Mouse (Mus musculus): Measurements from ENCODE around the gene Olfr51.
"Not testable (repeated sequence)": the region's sequence is repeated elsewhere in the genome, so short reads cannot be mapped to it uniquely, and the experiment has no call there.

Olfr51 gene

DNA sequence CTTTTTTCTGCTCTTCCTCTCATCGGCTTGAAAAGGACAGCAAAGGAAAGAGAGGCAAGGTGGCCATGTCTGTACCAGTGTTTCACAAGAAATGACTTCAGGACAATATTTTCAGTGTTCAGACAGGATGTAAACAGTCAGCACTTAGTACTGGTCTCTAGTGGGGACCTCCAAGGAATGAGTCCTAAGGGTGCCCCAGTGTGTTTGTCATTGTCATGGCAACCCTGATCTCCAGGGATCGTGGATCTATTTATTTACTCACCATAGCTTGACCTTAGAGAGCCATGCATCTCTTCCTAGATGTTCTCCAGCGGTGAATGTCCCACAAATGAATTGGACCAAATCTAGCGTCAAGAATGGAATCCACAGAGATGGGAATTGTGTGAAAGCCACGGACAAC lies at the start of gene Olfr51:
Gene Olfr51, plus strand, starts transcription at position 301 of the 400 bp plus-strand sequence.
- DNase-seq: no peak

DNA sequence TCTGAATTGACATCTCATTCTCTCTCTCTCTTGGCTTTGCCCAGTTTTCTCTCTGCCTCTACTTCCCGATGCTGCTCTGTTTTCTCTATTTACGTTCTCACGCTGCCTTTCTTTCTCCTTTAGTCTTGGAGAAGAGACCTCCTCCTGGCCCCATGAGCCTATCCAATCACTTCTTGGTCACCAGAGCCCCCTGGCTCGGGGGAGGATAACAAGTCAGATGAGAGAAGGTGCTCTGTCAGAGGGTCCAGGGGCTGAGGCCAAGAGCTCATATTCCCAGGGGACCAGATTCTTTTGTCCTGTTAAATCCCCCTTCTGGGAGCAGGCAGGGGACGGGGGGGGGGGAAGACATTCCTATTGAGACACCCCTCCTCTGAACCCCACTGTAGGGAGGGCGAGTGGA lies 49.7 kb upstream of the Olfr51 start, which contains the start of gene Prop1:
Gene Prop1, minus strand, starts transcription at position 101 of the 400 bp plus-strand sequence.
- no peak for DNase-seq

DNA sequence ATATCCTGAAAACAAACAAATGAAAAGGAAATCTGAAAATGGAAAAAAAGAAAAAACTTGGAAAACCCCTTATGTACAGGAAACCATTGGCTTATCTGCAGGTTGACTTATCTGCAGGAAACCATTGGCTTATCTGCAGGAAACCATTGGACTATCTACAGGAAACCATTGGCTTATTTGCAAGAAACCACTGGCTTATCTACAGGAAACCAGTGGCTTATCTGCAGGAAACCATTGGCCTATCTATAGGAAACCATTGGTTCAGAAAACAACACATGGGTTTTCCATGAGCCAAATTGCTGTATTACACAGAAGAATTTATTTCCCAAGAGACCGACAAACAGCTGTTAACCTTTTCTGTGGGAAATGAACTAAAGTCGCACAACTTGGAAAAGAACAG lies 38.5 kb upstream of the Olfr51 start:
- no peak for DNase-seq

DNA sequence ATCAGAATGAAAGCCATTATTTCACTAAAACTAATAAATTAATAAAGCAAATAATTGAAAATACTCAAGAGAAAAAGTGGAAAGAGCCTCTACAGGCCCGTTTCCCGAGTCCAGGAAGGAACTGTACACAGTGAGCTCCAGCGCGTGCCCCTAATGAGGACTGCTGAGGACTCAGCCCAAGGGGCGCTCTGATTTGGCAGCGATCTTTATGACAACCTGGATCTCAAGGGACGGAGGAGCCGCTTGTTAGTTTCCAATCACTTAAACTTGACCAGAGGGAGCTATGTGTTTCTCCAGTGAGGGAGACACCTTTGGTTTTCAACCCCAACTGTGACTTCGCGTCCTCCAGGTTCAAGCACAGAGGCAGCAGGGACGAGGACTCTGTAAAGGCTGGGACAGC lies 37.2 kb upstream of the Olfr51 start, which contains the start of gene Olfr1378:
Gene Olfr1378, plus strand, starts transcription at position 301 of the 400 bp plus-strand sequence.
- no peak for DNase-seq

DNA sequence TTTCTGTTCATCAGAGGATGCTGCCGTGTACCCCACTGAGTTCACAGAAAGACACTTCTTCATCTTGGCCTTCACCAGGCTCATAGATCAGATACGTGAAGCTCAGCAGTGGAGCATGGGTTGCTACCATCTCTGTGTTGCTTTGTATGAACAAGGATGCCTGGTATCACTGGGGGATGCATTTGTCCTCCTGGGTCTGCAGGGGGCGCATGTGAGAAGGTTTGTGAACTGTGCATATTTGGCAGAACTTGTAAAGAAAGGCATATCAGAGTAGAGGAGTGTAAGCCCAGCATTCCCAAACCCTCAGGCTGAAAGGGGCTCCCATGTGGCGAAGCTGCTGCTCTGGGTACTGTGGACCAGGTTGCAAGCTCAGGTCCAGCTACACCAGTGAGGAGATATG lies 26.2 kb upstream of the Olfr51 start:
- no peak for DNase-seq

DNA sequence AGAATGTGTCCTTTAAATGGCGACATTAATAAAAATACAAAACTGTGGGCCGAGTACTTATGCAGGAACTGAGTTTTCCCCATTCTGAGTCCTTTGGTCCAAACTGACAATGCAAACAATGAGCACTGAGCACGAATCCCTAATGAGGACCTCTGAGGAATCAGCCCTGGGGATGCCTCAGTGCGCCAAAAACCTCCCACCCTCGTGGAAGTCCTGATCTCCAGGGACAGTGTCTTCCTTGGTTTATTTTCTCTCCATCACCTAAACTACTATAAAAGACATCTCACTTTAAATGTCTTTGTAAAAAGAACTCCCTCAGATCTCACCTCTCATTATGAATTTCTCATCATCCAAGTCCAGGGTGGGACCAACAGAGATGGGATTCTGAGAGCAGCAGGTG lies 21.7 kb upstream of the Olfr51 start, which contains the start of gene Olfr1377:
Gene Olfr1377, plus strand, starts transcription at position 301 of the 400 bp plus-strand sequence.
- no peak for DNase-seq

DNA sequence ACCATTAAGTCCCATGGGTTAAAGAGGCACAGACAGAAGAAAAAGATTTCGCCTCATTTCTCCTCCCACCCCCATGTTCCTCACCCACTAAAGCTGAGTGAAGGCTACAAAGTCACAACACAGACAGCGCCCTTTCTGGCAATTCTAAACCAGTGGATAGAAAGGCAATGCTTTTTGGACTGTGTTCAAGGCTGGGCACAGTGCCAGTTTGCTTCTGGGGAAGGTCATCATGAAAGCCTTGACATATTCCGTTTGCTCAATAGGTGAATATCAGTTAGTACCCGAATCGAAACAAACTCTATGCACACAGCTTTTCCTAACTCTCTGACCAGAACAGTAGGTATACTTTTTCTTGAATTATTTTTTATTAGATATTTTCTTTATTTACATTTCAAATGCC lies 8.4 kb downstream of the Olfr51 start:
- no peak for DNase-seq

DNA sequence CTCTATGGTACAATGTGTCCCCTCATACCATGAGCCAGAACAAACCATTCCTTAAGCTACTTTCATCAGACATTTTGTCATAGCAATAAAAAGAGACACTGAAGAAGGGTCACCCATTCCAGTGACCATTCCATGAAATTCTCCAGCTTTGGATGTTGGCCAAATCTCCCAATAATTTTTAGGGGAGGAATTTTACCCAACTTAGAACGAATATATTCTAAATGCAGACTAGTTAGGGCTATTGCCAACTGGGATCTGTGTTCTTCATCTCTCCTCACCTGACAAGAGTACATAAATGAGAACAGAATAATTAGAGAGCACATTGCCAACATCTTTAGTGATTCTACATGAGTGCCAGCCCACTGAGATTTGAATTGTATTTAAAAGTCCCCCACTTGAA lies 10.5 kb downstream of the Olfr51 start, which contains the start of gene Olfr54:
Gene Olfr54, plus strand, starts transcription at position 301 of the 400 bp plus-strand sequence.
- DNase-seq: no peak

DNA sequence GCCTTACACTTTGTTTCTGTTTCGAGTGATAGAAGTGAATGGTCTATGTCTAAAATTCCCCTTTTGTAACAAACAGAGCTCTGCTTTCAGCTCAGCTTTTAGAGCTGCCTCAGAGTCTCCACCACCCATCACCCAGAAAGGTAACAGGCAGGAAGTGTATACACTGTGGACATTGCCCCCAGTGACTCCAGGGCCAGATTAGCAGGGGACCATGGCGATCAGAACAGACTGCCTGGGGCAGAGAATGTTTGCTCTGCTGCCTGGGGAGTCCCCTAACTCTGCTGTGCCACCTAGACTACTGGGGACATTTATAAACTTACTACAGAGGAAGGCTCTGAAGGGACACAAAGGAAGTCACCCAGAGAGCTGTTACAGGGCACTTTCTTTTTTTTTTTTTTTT lies 12.9 kb downstream of the Olfr51 start:
- no peak for DNase-seq

DNA sequence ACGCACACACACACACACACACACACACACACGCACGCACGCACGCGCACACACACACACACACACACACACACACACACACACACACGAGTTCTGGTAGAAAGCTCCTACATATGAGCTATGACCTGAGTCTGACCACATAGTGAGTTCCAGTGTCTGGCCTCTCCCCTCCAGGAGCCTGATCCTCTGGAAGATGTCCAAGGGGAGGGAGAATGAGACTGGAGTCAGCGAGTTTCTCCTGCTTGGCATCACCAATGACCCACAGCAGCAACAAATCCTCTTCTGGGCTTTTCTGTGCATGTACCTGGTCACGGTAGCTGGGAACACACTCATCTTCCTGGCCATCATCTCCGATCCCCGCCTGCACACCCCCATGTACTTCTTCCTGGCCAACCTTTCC lies 23.4 kb downstream of the Olfr51 start:
- not testable (repeated sequence) for DNase-seq

DNA sequence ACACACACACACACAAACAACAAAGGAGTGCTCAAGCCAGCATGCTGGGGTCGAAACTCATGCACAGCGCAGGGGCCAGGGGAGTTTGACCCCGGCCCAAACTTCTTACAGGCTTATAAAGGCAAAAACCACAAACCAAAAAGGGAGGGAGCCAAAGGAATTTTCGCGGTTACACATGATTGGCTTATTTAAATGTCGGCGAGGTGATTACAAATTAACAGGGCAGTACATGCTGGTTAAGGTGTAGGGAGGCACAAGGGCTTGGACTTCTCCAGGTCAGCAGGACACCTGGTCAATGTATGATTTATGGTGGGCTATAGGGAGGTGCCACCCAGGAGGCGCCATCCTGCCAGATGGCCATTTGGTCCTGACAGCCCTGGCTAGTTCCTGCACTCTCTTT lies 26.0 kb downstream of the Olfr51 start:
- DNase-seq: not testable (repeated sequence)

DNA sequence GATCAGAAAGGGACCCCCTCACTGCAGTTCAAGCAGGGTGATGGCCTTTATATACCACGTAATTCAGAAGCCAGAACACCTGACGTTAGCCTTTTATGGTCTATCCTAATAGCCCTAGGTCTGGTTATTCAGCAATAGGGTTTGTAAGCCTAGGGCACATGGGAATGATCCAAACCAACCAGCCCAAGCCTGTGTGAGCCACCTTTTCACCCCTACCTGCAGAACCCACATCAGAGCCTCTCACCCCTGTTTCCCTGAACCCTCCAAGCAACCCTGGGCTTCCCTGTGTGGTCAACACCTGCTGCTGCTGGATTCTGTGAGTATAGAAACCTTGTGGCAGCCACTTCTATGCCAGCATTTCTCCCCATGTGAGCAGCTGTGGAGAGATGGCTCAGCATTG lies 26.8 kb downstream of the Olfr51 start:
- DNase-seq: no peak

DNA sequence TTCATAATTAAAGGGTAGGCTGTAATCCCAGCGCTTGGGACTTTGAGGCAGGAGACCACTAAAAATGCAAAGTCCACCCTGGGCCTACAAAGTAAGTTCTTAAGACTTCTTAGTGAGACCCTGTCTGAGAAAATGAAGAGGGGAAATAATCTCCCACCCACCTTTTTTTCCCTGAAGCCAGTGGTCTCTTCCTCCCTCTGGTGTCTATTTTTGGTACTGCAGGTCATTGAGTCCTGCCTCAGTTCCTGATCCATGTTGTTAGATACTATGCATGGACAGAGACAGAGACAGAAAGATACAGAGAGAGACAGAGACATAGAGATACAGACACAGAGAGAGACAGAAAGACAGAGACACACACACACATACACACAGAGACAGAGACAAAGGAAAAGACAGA lies 29.5 kb downstream of the Olfr51 start:
- peak; percentile 64 for DNase-seq

DNA sequence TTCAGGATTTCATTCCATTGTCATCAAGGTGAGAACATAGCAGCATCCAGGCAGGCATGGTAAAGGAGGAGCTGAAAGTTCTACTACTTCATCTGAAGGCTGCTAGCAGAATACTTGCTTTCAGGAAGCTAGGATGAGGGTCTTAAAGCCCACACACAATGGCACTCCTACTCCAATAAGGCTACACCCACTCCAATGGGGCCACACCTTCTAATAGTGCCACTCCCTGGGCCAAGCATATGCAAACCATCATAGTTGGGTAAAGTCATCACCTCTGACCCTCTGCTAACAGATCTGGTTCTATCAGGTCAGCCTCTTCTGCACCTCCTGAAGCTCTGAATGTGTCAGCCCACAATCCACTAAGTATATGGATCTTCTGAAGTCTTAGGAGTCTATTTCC lies 30.7 kb downstream of the Olfr51 start:
- DNase-seq: not testable (repeated sequence)

DNA sequence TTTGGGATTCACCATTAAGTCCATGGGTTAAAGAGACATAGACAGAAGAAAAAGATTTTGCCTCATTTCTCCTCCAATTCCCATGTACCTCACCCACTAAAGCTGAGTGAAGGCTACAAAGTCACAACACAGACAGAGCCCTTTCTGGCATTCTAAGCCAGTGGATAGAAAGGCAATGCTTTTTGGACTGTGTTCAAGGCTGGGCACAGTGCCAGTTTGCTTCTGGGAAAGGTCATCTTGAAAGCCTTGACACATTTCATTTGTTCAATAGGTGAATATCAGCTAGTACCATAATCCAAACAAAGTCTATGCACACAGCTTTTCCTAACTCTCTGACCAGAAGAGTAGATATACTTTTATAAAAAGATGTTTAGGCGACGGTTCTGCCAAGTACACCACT lies 32.6 kb downstream of the Olfr51 start:
- no peak for DNase-seq

DNA sequence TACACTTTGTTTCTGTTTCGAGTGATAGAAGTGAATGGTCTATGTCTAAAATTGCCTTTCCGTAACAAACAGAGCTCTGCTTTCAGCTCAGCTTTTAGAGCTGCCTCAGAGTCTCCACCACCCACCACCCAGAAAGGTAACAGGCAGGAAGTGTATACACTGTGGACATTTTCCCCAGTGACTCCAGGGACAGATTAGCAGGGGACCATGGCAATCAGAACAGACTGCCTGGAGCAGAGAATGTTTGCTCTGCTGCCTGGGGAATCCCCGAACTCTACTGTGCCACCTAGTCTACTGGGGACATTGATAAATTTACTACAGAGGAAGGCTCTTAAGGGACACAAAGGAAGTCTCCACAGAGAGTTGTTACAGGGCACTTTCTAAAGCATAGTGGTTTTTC lies 41.4 kb downstream of the Olfr51 start:
- not testable (repeated sequence) for DNase-seq

DNA sequence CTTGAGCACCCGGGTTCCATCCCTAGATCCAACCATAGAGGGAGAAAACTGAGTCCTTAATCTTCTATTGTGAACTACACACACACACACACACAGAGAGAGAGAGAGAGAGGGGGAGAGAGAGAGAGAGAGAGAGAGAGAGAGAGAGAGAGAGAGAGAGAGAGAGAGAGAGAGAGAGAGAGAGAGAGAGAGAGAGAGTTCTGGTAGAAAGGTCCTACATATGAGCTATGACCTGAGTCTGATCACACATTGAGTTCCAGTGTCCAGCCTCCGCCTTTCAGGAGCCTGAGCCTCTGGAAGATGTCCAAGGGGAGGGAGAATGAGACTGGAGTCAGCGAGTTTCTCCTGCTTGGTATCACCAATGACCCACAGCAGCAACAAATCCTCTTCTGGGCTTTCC lies 44.4 kb downstream of the Olfr51 start, which contains the start of gene Olfr1375:
Gene Olfr1375, plus strand, starts transcription at position 301 of the 400 bp plus-strand sequence.
- not testable (repeated sequence) for DNase-seq

DNA sequence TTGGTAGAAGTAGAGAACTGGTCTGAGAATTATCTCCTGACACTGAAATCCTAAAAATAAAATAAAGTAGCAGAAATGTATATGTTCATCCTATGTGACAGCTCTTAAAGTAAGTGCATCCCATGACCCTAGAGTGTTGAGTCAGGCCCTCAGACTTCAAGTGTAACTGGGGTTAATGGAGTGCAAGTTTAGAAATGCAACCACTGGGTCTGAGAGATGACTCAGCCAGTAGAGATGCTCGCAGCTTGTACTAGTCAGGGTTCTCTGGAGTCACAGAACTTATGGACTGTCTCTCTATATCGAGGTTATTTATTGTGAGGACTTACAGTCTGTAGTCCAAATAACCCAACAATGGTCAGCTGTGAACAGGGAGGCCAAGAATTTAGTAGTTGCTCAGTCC lies 48.3 kb downstream of the Olfr51 start:
- no peak for DNase-seq

DNA sequence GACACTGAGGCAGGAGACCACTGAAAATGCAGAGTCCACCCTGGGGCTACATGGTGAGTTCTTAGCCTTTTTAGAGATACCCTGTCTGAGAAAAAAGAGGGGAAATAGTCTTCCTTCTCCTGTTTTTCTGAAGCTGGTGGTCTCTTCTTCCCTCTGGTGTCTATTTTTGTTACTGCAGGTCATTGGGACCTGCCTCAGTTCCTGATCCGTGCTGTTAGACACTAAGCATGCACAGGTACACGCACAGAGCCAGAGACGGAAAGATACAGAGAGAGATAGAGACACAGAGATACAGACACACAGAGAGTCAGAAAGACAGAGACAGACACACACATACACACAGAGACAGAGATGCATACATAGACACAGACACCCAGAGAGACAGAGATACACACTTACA lies 49.8 kb downstream of the Olfr51 start:
- peak; percentile 7 for DNase-seq

DNA sequence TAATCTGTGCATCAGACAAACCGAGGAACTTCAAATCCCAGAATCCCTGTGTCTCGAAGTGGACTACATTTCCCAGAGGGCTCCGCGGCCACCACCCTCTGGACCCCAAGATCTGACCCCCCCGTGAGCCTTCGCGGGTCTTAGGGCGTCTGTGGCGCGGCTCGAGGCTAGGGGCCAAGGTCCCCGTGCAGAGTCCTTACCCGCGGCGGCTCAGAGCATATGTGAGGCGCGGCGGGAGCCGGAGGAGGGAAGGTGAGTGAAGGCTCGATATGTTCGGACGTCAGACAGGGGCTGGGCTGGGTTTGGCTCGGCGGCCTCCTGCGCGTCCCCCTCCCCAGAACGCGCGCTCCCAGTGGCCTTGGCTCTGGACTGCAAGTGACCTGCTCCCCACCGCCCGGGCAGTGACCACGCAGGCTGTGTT lies 55.8 kb downstream of the Olfr51 start, which contains the start of gene Zfp354a:
Gene Zfp354a, plus strand, starts transcription at position 107 of the 421 bp plus-strand sequence.
- peak; percentile 90 for DNase-seq

All from embryo, embryonic 11 days (tissue).